Mouse (Mus musculus): ENCODE results near the gene Adamts9.

GRCm38 (mm10) chr6:92891535-92891934 is 51.8 kb downstream of the Adamts9 start:
- TF ChIP-seq CTCF (conservative IDR thresholded peaks at IDR 0.05; ENCODE audit: insufficient read depth, insufficient read length, low read depth, low read length) (no peak), POLR2A (IDR thresholded peaks at IDR 0.05; ENCODE audit: low read depth, low read length) (no peak)
